Mouse (Mus musculus) ES-E14 (cell line): ENCODE data around the gene Hdgf. TPM values are rescaled to one million over a fixed set of nuclear protein-coding genes. Genes with fewer than 3 reads are reported as not detected.

Experiments
- DNase-seq: peaks from one replicate; pipeline ENCODE4 v3.0.0-alpha.2; 2013; ENCODE audit warnings: low read depth, low spot score
- H3K27ac ChIP-seq: 2 replicates; pipeline ENCODE4 v1.5.1; 2012; ENCODE audit warnings: low read depth, mild to moderate bottlenecking, low read length, moderate library complexity, mixed read lengths; ENCODE audit not compliant: poor library complexity, insufficient read depth, severe bottlenecking
- H3K36me3 ChIP-seq: 2 replicates; pipeline ENCODE4 v1.6.1; 2012; ENCODE audit warnings: mild to moderate bottlenecking, low read length, moderate library complexity, mixed read lengths; ENCODE audit not compliant: control insufficient read depth, poor library complexity, insufficient read depth, severe bottlenecking
- H3K4me1 ChIP-seq, 2 experiments: fragments of 150-350 bp in 1 of 2; sonication (generic) in 1 of 2; 2 replicates each; pipeline ENCODE4 v1.6.1; 2012; ENCODE audit warnings: low read length in 2 of 2, mild to moderate bottlenecking in 1 of 2, mixed read lengths in 1 of 2; ENCODE audit not compliant: control insufficient read depth in 2 of 2, insufficient read depth in 2 of 2, poor library complexity in 1 of 2
- H3K4me3 ChIP-seq, 2 experiments: fragments of 150-350 bp in 1 of 2; sonication (generic) in 1 of 2; 2 replicates each; pipeline ENCODE4 v1.5.1; 2012; ENCODE audit warnings: low read length in 2 of 2, low read depth in 1 of 2, mild to moderate bottlenecking in 1 of 2, mixed read lengths in 1 of 2; ENCODE audit not compliant: insufficient read depth in 1 of 2, poor library complexity in 1 of 2, severe bottlenecking in 1 of 2
- H3K9ac ChIP-seq: 2 replicates; pipeline ENCODE4 v1.6.1; 2012; ENCODE audit warnings: low read depth, mild to moderate bottlenecking, low read length, mixed read lengths; ENCODE audit not compliant: poor library complexity, insufficient read depth, severe bottlenecking
- H3K9me3 ChIP-seq: fragments of 150-350 bp; sonication (generic); 2 replicates; pipeline ENCODE4 v1.6.1; 2012; ENCODE audit warnings: low read depth, mild to moderate bottlenecking, low read length; ENCODE audit not compliant: control insufficient read depth, insufficient read depth
- CHD2 ChIP-seq: IDR thresholded peaks from 2 replicates; pipeline ENCODE4 v1.6.1; 2014; ENCODE audit warnings: mild to moderate bottlenecking, low read depth, low read length, inconsistent platforms
- HCFC1 ChIP-seq: IDR thresholded peaks from 2 replicates; pipeline ENCODE4 v1.6.1; 2012; ENCODE audit warnings: low read length, inconsistent platforms, borderline replicate concordance; ENCODE audit not compliant: insufficient read depth
- MAFK ChIP-seq: IDR thresholded peaks from 2 replicates; pipeline ENCODE4 v1.6.1; 2014; ENCODE audit warnings: mild to moderate bottlenecking, low read depth, low read length, inconsistent platforms; ENCODE audit not compliant: insufficient read depth
- ZC3H11A ChIP-seq: IDR thresholded peaks from 2 replicates; pipeline ENCODE4 v1.6.1; 2012; ENCODE audit warnings: low read depth, mild to moderate bottlenecking, inconsistent platforms, low read length, borderline replicate concordance
- ZNF384 ChIP-seq: IDR thresholded peaks from 2 replicates; pipeline ENCODE4 v1.6.1; 2012; ENCODE audit warnings: low read depth, low read length, inconsistent platforms
- in situ Hi-C, 2 experiments: fragments of 600-800 bp; cut with MboI; formaldehyde crosslinking; loops; one replicate each; pipeline ENCODE4 v1.15.1; 2025; ENCODE audit warnings: low sequenced_read_pairs in 2 of 2, inconsistent platforms in 1 of 2; ENCODE audit not compliant: unreplicated experiment in 2 of 2
- total RNA-seq: library from RNA; depleted of rRNA; stranded (reverse); fragments of 300-350 nt; gene quantifications from 2 replicates; pipeline ENCODE4 v1.2.3, GENCODE M21; 2012

Hdgf gene
- total RNA-seq, 1 experiment = 296 TPM

- H3K27ac ChIP-seq = peak overlapping the region; percentile 89
- H3K9ac ChIP-seq = peak overlapping the region; percentile 67
- TF ChIP-seq ZC3H11A = no peak
- no peak for TF ChIP-seq CHD2
- TF ChIP-seq MAFK = no peak
- no peak for TF ChIP-seq ZNF384
- TF ChIP-seq HCFC1 = no peak
- no peaks in the 10 kb centered on the region for H3K9me3 ChIP-seq
- H3K36me3 ChIP-seq = peaks cover 28% of the 10 kb centered on the region
- no peak for DNase-seq
- peak overlapping the region; percentile 47 to 78 for H3K4me3 ChIP-seq
- H3K4me1 ChIP-seq = peaks cover 13 to 18% of the 10 kb centered on the region in 2 experiments
- in situ Hi-C loops = no loop called here
These were observed 3.8 kb downstream of the Hdgf start for GRCm38 (mm10) chr3:87909874-87910273.

DNA sequence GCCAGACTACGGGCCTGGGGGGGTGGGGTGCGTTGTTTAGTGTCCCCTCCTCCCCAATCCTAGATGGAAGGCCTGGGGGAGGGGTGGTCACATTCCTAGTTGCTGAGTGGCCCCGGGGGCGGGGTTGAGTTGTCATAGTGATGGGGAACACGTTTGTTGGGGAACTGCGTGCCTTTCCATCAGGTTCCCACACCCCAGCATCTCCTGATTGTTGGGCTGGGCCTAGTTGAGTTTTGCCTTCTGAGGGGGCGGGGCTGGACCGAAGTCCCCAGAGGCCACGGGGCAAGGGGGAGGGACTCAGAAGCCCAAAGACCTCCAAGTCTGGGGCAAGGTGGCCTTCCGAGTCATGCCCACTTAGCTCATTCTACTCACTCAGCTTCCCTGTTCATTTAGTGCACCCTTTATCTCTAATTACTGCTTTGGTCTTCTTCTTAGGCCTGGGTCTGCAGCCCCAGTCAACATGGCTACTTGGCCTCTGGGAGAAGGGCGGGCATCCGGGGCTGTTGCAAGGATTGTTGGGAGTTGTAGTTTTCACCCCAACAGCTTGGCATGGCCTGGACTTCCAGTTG lies 4.5 kb downstream of the Hdgf start:
- no peaks in the 10 kb centered on the region for H3K9me3 ChIP-seq
- in situ Hi-C loops = no loop called here
- peak overlapping the region; percentile 67 for H3K9ac ChIP-seq
- H3K4me3 ChIP-seq = peak overlapping the region; percentile 78 to 87
- H3K36me3 ChIP-seq = peaks cover 32% of the 10 kb centered on the region
- peak; percentile 94 for DNase-seq
- H3K27ac ChIP-seq = peak overlapping the region; percentile 89
- H3K4me1 ChIP-seq = peaks cover 13 to 18% of the 10 kb centered on the region in 2 experiments
- TF ChIP-seq ZNF384 (no peak), ZC3H11A (no peak), CHD2 (no peak; the same call in 1 of the 2 replicates), HCFC1 (peak; percentile 92), MAFK (no peak)

DNA sequence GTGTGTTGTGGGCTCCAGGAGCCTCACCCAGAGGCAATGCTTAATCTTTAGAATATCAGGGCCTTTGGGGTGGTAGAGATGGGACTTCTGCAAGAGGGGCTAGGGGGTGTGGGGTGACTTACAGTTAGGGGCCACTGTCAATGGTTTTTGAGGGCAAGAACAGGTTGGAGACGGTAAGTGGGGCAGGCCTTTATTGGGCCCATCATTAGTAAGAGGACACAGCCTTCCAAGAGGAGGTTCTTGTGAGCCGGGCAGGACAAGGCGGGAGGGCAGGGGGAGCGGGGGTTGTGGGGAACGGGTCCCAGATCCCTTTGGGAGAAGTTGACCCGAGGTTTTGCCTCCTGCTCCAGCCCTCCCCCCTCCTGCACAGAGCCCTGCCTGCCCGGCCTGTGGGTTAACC lies 7.4 kb downstream of the Hdgf start:
- no peak for DNase-seq
- Histone ChIP-seq H3K4me1 (peaks cover 12 to 18% of the 10 kb centered on the region in 2 experiments), H3K36me3 (peaks cover 43% of the 10 kb centered on the region), H3K4me3 (no peak overlapping the region), H3K9ac (no peak overlapping the region), H3K9me3 (no peaks in the 10 kb centered on the region), H3K27ac (no peak overlapping the region)
- in situ Hi-C loops = no loop called here
- TF ChIP-seq ZNF384 (no peak), MAFK (no peak), CHD2 (no peak), HCFC1 (no peak), ZC3H11A (no peak)

DNA sequence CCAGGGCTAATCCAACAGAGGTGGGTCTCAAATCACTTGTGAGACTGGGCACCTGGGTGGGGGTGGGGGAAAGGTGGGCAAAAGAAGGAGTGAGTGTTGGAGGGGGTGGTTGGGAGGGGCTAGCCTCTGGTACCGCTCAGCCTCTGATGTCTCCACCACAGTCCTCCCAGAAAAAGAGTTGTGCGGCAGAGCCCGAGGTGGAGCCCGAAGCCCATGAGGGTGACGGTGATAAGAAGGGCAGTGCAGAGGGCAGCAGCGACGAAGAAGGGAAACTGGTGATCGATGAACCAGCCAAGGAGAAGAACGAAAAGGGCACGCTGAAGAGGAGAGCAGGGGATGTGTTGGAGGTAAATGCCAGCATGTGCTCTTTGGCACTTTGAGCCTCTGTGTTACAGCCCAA lies 7.8 kb downstream of the Hdgf start:
- in situ Hi-C loops = no loop called here
- H3K27ac ChIP-seq = no peak overlapping the region
- TF ChIP-seq ZC3H11A = no peak
- no peak for TF ChIP-seq CHD2
- no peak for TF ChIP-seq ZNF384
- TF ChIP-seq HCFC1 = no peak
- TF ChIP-seq MAFK = no peak
- no peak for DNase-seq
- H3K4me3 ChIP-seq = no peak overlapping the region
- H3K4me1 ChIP-seq = peaks cover 10 to 18% of the 10 kb centered on the region in 2 experiments
- no peaks in the 10 kb centered on the region for H3K9me3 ChIP-seq
- peaks cover 43% of the 10 kb centered on the region for H3K36me3 ChIP-seq
- no peak overlapping the region for H3K9ac ChIP-seq

GRCm38 (mm10) chr3:87916990-87917389 lies 10.9 kb downstream of the Hdgf start:
- in situ Hi-C loops = no loop called here

More at GRCm38 (mm10) chr3:87916990-87917389, 10.9 kb downstream of the Hdgf start:
- Histone ChIP-seq H3K4me1 (peaks cover 8 to 11% of the 10 kb centered on the region in 2 experiments), H3K27ac (no peak overlapping the region), H3K4me3 (no peak overlapping the region), H3K36me3 (peaks cover 41% of the 10 kb centered on the region), H3K9ac (no peak overlapping the region), H3K9me3 (no peaks in the 10 kb centered on the region)
- DNase-seq = no peak
- TF ChIP-seq ZNF384 = no peak
- no peak for TF ChIP-seq HCFC1
- no peak for TF ChIP-seq ZC3H11A
- no peak for TF ChIP-seq MAFK
- TF ChIP-seq CHD2 = no peak
